Mouse (Mus musculus): ENCODE results near the gene Zfp944. TPM values are rescaled to one million over a fixed set of nuclear protein-coding genes. Genes with fewer than 3 reads are reported as not detected.
A peak's percentile ranks its signal among the peaks of the same experiment; 100 is the strongest.
"Not testable (repeated sequence)": the region's sequence is repeated elsewhere in the genome, so short reads cannot be mapped to it uniquely, and the experiment has no call there.

Zfp944 gene
- 12.4 and 12.9 TPM in 2 replicates for polyA plus RNA-seq (2015; fragmentation: Nextera tagmentation; extraction: Ambion mirVana)

- Histone ChIP-seq H3K27ac (ENCODE audit: low read length) (peak within 1 kb of the TSS; percentile 76), H3K4me3 (ENCODE audit: low read length) (peak within 1 kb of the TSS; percentile 61), H3K9ac (ENCODE audit: low read length) (peak within 1 kb of the TSS; percentile 74), H3K4me2 (ENCODE audit: low read depth, low read length) (peak within 1 kb of the TSS; percentile 62)
- not testable (repeated sequence) for H3K9me3 ChIP-seq (ENCODE audit: control insufficient read depth, low read length); H3K4me1 ChIP-seq (replicated peaks; ENCODE audit: control insufficient read depth, insufficient read depth, low read length); H3K27me3 ChIP-seq (ENCODE audit: control insufficient read depth, insufficient read depth, low read depth, low read length); H3K36me3 ChIP-seq (ENCODE audit: control insufficient read depth, insufficient read depth, low read length)
- under 1% methylated on average over 29 of the region's 43 CpGs for WGBS
- peak; percentile 99 for ATAC-seq (ENCODE audit: low read depth)
Measured at GRCm38 (mm10) chr17:22361101-22361781, at the start of gene Zfp944, which contains the start of gene Zfp758. Zfp944 (minus strand) TSS chr17:22361400. Zfp758 (plus strand) TSS chr17:22361453.

GRCm38 (mm10) chr17:22410756-22411155 is 49.6 kb upstream of the Zfp944 start:
- Histone ChIP-seq H3K9ac (ENCODE audit: low read length) (no peak overlapping the region), H3K36me3 (ENCODE audit: control insufficient read depth, insufficient read depth, low read length) (no peaks in the 10 kb centered on the region), H3K9me3 (ENCODE audit: control insufficient read depth, low read length) (no peaks in the 10 kb centered on the region), H3K27ac (ENCODE audit: low read length) (no peak overlapping the region), H3K27me3 (ENCODE audit: control insufficient read depth, insufficient read depth, low read depth, low read length) (no peaks in the 10 kb centered on the region), H3K4me3 (ENCODE audit: low read length) (no peak overlapping the region), H3K4me1 (replicated peaks; ENCODE audit: control insufficient read depth, insufficient read depth, low read length) (no peaks in the 10 kb centered on the region), H3K4me2 (ENCODE audit: low read depth, low read length) (no peak overlapping the region)
- ATAC-seq (ENCODE audit: low read depth): no peak
- WGBS: 69% methylated on average over 2 of the region's 2 CpGs

- 96% methylated on average over 3 of the region's 3 CpGs for WGBS
- H3K4me2 ChIP-seq (ENCODE audit: low read depth, low read length): no peak overlapping the region
- no peak for ATAC-seq (ENCODE audit: low read depth)
- peaks cover 8% of the 10 kb centered on the region; the same call in 1 of the 2 replicates for H3K4me1 ChIP-seq (replicated peaks; ENCODE audit: control insufficient read depth, insufficient read depth, low read length)
- H3K4me3 ChIP-seq (ENCODE audit: low read length): no peak overlapping the region
- H3K36me3 ChIP-seq (ENCODE audit: control insufficient read depth, insufficient read depth, low read length): peaks cover 8% of the 10 kb centered on the region
- H3K27ac ChIP-seq (ENCODE audit: low read length): no peak overlapping the region
- H3K27me3 ChIP-seq (ENCODE audit: control insufficient read depth, insufficient read depth, low read depth, low read length): no peaks in the 10 kb centered on the region
- H3K9me3 ChIP-seq (ENCODE audit: control insufficient read depth, low read length): 0 out of 2 replicates have a peak, but pooled peaks cover 2% of the 10 kb centered on the region
- no peak overlapping the region for H3K9ac ChIP-seq (ENCODE audit: low read length)
Measured at GRCm38 (mm10) chr17:22363895-22364294, 2.7 kb upstream of the Zfp944 start.

- ATAC-seq (ENCODE audit: low read depth): no peak
- Histone ChIP-seq H3K9ac (ENCODE audit: low read length) (peak overlapping the region; percentile 70), H3K27me3 (ENCODE audit: control insufficient read depth, insufficient read depth, low read depth, low read length) (no peaks in the 10 kb centered on the region), H3K9me3 (ENCODE audit: control insufficient read depth, low read length) (0 out of 2 replicates have a peak, but pooled peaks cover 2% of the 10 kb centered on the region), H3K27ac (ENCODE audit: low read length) (no peak overlapping the region), H3K4me3 (ENCODE audit: low read length) (peak overlapping the region; percentile 61), H3K4me1 (replicated peaks; ENCODE audit: control insufficient read depth, insufficient read depth, low read length) (peaks cover 8% of the 10 kb centered on the region; the same call in 1 of the 2 replicates), H3K36me3 (ENCODE audit: control insufficient read depth, insufficient read depth, low read length) (0 out of 2 replicates have a peak, but pooled peaks cover 4% of the 10 kb centered on the region), H3K4me2 (ENCODE audit: low read depth, low read length) (peak overlapping the region; percentile 62)
- 23% methylated on average over 5 of the region's 5 CpGs for WGBS
Measured at GRCm38 (mm10) chr17:22360572-22360971, 628 bp downstream of the Zfp944 start.

- no peak for ATAC-seq (ENCODE audit: low read depth)
- Histone ChIP-seq H3K36me3 (ENCODE audit: control insufficient read depth, insufficient read depth, low read length) (0 out of 2 replicates have a peak, but pooled peaks cover 4% of the 10 kb centered on the region), H3K9me3 (ENCODE audit: control insufficient read depth, low read length) (no peaks in the 10 kb centered on the region), H3K27ac (ENCODE audit: low read length) (no peak overlapping the region), H3K9ac (ENCODE audit: low read length) (no peak overlapping the region), H3K4me1 (replicated peaks; ENCODE audit: control insufficient read depth, insufficient read depth, low read length) (no peaks in the 10 kb centered on the region), H3K4me2 (ENCODE audit: low read depth, low read length) (no peak overlapping the region), H3K4me3 (ENCODE audit: low read length) (no peak overlapping the region), H3K27me3 (ENCODE audit: control insufficient read depth, insufficient read depth, low read depth, low read length) (no peaks in the 10 kb centered on the region)
Measured at GRCm38 (mm10) chr17:22352794-22353193, 8.4 kb downstream of the Zfp944 start.

- WGBS: 9% methylated on average over 2 of the region's 2 CpGs
- H3K4me1 ChIP-seq (replicated peaks; ENCODE audit: control insufficient read depth, insufficient read depth, low read length); ATAC-seq (ENCODE audit: low read depth); H3K36me3 ChIP-seq (ENCODE audit: control insufficient read depth, insufficient read depth, low read length); H3K9me3 ChIP-seq (ENCODE audit: control insufficient read depth, low read length); H3K27me3 ChIP-seq (ENCODE audit: control insufficient read depth, insufficient read depth, low read depth, low read length); H3K27ac ChIP-seq (ENCODE audit: low read length): not testable (repeated sequence)
- peak overlapping the region; percentile 57 for H3K4me2 ChIP-seq (ENCODE audit: low read depth, low read length)
- peak overlapping the region; percentile 65 for H3K4me3 ChIP-seq (ENCODE audit: low read length)
- peak overlapping the region; percentile 75 for H3K9ac ChIP-seq (ENCODE audit: low read length)
Measured at GRCm38 (mm10) chr17:22315247-22315646, 46.0 kb downstream of the Zfp944 start.

GRCm38 (mm10) chr17:22314730-22315226 is 46.4 kb downstream of the Zfp944 start, which contains the start of gene CT030661.1:
CT030661.1 (minus strand) TSS chr17:22314837.
- ATAC-seq (ENCODE audit: low read depth): peak; percentile 100
- H3K9ac ChIP-seq (ENCODE audit: low read length): peak within 1 kb of the TSS; percentile 75
- H3K9me3 ChIP-seq (ENCODE audit: control insufficient read depth, low read length); H3K27me3 ChIP-seq (ENCODE audit: control insufficient read depth, insufficient read depth, low read depth, low read length); H3K36me3 ChIP-seq (ENCODE audit: control insufficient read depth, insufficient read depth, low read length); H3K4me1 ChIP-seq (replicated peaks; ENCODE audit: control insufficient read depth, insufficient read depth, low read length): not testable (repeated sequence)
- H3K4me2 ChIP-seq (ENCODE audit: low read depth, low read length): peak within 1 kb of the TSS; percentile 57
- peak within 1 kb of the TSS; percentile 65 for H3K4me3 ChIP-seq (ENCODE audit: low read length)
- under 1% methylated on average over 20 of the region's 20 CpGs for WGBS
- H3K27ac ChIP-seq (ENCODE audit: low read length): peak within 1 kb of the TSS; percentile 76

- not testable (repeated sequence) for H3K9me3 ChIP-seq (ENCODE audit: control insufficient read depth, low read length); H3K36me3 ChIP-seq (ENCODE audit: control insufficient read depth, insufficient read depth, low read length); H3K27me3 ChIP-seq (ENCODE audit: control insufficient read depth, insufficient read depth, low read depth, low read length); H3K4me1 ChIP-seq (replicated peaks; ENCODE audit: control insufficient read depth, insufficient read depth, low read length)
- H3K4me2 ChIP-seq (ENCODE audit: low read depth, low read length): peak overlapping the region; percentile 57
- peak; percentile 70 for ATAC-seq (ENCODE audit: low read depth)
- H3K9ac ChIP-seq (ENCODE audit: low read length): peak overlapping the region; percentile 75
- peak overlapping the region; percentile 76 for H3K27ac ChIP-seq (ENCODE audit: low read length)
- WGBS: 2% methylated on average over 3 of the region's 3 CpGs
- peak overlapping the region; percentile 65 for H3K4me3 ChIP-seq (ENCODE audit: low read length)
Measured at GRCm38 (mm10) chr17:22314219-22314618, 47.0 kb downstream of the Zfp944 start.
